Mouse (Mus musculus): ENCODE measurements around the gene Gtf3a.
"Not testable (repeated sequence)": the region's sequence is repeated elsewhere in the genome, so short reads cannot be mapped to it uniquely, and the experiment has no call there.

Gtf3a gene

DNA sequence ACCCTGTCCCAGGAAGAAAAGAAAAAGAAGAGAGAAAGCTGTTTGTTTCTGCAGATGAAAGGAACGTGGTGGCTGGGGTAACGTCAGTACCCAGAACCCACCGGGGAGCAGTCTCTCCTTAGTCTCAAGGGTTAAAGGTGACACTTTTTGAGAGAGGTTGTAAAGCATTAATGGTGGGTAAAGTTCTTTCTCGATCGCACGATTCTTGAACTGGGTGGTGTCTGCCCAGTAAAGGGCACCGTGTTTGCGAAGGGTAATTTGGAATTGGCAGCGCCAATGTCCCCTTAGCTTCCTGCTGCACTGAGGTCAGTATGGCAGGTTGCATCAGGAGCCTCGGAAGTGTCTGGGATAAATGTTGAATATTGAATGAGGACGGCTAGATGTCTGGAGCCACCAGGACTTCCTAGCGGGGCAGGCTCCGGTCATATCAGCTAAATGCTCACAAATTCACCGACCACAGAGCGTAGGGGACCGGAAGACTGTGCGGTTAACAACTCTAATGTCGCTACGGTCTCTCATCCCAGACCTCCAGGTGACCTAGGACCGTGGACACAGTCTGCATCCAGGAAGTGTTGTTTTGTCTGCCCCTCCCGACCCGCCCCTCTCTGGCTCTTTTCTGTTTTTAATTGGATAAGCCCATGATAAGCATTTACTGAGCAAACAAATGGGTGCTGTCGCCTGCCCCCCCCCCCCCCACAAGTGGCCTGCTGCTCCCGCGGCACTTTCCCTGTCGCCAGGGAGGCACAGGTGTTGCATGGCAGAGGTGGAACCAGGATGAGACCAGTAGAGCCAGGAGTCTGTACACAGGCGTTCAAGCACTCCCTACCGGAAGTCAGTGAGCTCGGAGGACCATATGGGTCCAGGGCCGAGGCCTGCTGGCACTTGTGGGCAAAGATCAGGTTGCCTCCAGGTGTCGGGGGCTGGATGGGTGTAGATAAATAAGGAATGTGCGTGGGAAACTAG is 10.6 kb upstream of the Gtf3a start:
- no peak for DNase-seq (ENCODE audit: low spot score)

DNA sequence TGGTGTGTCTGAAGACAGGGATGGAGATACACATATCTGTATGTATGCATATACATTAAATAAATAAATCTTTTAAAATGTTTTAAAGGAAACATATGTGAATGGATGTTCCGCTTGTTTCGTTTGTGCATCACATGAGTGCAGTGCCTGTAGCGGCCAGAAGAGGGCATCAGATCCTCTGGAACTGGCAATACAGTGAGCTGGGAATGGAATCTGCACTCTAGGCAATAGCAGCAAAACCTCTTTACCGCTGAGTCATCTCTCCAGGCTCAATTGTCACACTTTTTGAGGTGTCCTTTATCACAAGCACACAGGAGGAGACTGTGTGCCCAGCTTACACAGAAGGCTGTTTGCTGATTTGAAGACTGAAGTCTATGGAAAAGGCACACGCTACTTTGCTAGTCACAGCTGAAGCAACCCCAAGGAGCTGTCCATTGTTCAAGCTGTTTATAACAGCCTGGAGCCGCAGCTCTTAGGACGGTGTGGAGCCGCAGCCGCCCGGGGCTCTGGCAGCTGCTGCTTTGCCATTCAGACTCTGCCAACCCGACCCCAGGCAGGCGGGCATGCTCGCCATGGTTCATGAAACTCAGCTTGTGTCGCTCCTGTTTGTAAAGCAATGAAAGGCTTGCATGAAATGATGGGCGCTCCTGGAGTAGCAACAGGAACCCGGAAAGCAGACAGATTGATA is 9.2 kb upstream of the Gtf3a start:
- DNase-seq (ENCODE audit: low spot score): no peak

DNA sequence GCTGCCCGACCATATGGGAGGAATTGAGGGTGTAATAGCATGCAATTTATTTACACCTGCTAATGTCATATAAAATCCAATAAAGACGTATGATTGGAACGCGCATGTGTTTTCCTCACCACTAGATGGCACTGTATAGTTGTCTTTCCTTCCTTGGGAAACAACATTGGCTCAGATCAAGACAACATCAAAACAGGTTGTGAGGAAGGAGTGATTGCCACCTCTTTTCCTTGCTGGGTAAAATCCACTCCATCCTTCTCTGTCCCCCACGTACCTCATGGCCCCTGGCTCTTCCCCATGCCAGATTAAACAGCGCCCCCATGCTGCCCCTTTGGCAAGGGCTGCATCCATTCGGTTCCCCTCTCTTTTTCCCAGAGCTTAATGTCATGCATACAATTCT is 8.2 kb upstream of the Gtf3a start:
- DNase-seq (ENCODE audit: low spot score): no peak

DNA sequence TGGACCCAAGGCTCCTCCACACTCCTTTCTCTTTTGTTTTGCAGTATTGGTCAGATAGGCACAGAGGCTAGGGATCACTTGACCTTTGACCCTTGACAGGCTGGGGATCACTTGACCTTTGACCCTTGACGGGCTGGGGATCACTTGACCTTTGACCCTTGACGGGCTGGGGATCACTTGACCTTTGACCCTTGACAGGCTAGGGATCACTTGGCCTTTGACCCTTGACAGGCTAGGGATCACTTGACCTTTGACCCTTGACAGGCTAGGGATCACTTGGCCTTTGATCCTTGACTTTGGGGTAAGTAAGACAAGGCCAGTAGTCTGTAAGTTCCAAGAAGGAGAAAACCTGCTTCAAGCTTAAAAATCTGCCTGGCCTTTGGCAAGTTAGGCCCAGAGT is 6.5 kb upstream of the Gtf3a start:
- DNase-seq (ENCODE audit: low spot score): not testable (repeated sequence)

DNA sequence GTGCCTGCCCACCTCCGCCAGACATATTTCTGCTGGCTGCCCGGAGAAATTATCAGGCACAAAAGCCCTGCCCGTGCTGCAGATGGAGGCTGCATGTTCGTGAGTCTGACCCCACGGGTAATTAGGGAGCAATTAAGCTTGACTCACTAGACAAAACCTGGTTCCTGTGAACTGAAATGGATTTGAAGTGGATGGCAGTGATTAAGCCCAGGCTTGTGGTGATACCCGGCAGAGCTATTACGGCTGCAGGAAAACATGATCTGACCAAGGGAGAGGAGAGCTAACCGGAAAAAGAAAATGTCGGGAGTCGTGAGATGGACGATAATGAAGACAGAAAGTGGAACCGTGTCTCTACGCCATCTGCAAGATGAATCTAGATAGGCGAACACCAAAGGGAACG is 5.5 kb upstream of the Gtf3a start:
- DNase-seq (ENCODE audit: low spot score): no peak

DNA sequence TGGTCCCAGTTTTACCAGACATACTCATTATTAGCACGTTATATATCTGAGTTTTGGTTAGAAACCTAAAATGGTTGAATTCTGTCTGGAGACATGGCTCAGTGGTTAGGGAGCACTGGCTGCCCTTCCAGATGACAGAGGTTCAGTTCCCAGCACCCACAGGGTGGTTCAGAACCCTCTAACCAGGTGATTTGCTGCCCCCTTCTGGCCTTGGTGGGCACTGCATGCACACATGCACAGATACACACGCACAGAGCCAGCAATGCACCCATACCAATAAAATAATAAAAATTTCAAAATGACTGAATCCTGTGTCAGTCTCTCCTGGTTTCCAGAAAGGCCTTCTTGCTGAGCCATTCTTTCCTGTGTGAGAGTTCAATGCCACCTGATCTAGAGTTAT is 3.9 kb upstream of the Gtf3a start:
- no peak for DNase-seq (ENCODE audit: low spot score)

DNA sequence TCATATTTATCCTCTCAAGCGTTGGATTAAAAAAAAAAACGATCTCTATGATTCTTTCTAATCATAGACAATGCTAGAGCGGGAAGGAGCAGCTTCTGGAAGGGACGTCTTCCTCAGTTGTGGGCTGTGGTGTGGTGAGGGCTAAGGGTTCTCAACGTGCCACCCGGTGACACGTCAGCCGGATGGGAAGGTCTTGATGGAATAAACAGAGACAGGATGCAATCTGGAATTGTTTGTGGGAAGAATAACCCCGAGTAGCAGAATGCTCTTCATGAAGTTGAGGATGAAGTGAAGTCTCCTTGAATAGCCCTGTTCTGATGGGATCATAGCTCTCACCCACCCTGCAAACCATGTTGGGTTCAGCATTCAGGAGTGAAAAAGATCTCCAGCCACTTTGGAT is 1.8 kb upstream of the Gtf3a start:
- no peak for DNase-seq (ENCODE audit: low spot score)

DNA sequence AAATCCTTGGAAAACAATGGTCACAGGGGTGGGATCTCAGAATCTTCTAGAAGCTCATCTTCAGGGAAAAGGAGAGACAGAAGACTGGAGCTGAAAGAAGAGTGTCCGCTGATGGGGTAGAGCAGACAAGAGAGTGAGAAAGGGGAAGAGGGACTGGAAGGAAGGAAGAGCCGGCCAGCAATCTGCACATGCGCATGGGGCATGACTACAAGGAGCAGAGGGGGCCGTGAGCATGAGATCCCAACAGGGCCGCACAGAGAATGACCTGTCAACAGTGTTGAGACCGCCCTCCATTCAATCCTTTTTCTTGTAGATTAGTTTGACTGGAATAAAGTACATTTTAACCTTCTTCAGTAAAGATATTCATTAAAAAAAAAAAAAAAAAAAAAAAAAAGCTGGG is 960 bp upstream of the Gtf3a start:
- no peak for DNase-seq (ENCODE audit: low spot score)

DNA sequence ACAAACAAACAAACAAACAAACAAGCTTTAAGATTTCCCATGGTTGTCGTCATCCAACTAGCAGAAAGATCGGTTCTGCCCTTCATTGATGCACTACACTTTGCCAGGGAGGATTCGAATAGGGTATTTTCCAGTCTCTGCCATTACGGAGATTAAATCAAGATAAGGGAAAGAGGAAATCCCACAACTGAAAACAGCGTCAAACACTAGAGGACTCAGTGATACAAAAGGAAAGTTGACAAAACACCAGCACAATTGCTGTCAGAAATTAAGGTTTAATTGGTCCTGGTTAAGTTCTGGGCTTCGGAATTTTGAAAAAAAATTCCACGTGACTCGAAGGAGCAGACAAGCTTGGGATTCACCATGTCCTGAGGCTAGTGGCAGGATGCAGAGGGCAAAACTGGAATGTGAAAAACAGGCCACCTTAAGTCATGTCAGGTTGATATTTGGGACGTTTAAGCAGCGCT is 383 bp upstream of the Gtf3a start:
- no peak for DNase-seq (ENCODE audit: low spot score)

DNA sequence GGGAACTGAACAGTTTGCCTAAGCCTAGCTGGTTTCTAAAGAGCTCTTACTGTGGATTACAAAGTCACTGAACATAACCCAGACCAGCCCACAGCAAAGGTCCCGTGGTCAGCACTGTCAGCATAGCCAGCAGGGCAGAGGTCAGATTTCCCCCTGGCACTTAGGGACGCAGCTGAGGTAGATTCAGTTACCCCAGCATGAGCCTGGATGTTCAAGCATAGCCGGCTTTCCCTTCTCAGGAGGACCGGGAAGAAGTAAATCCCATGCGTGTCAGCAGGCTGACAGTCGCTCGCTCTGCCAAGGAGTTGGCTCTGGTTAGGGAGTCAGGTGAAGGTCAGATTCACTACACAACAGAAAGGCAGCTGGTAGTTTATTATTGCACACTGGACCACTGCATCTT is 6.1 kb downstream of the Gtf3a start:
- no peak for DNase-seq (ENCODE audit: low spot score)

DNA sequence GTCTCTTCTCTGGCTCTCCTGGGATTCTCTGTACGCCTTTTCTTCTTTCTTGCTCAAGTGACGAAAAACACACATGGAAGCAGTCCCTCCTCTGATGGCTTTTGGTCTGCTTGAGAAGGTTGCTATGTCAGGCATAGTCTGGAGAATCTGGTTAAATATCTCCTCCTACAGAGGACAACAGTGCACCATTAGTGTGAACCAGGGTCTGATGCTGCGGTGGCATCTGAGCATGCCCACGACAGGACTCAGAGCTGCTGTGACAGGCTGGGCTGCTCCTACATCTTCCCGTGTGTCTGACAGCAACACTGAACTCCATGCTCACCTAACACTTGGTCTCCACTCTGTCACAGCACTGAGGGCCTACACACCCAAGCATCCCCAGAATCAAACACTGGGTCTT is 7.2 kb downstream of the Gtf3a start:
- DNase-seq (ENCODE audit: low spot score): no peak

DNA sequence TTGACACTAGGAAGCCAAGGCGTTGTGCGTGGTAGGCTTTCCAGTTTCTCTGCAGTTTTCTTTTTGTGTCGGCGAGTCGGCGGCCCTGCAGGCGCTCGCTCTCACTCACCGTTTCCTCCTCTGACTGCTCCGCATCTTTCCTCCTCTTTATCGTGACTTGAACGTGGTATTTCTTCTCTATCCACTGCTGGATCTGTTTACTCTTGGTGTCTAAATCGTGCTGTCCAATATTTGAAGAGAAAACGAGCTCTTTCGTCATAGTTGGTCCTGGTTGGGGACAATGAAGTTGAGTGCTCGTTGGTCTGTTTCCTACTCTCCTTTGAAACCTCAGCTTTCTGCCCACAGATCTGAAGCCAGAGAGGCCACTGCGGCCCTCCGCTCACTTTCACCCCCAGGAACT is 8.2 kb downstream of the Gtf3a start:
- DNase-seq (ENCODE audit: low spot score): no peak

DNA sequence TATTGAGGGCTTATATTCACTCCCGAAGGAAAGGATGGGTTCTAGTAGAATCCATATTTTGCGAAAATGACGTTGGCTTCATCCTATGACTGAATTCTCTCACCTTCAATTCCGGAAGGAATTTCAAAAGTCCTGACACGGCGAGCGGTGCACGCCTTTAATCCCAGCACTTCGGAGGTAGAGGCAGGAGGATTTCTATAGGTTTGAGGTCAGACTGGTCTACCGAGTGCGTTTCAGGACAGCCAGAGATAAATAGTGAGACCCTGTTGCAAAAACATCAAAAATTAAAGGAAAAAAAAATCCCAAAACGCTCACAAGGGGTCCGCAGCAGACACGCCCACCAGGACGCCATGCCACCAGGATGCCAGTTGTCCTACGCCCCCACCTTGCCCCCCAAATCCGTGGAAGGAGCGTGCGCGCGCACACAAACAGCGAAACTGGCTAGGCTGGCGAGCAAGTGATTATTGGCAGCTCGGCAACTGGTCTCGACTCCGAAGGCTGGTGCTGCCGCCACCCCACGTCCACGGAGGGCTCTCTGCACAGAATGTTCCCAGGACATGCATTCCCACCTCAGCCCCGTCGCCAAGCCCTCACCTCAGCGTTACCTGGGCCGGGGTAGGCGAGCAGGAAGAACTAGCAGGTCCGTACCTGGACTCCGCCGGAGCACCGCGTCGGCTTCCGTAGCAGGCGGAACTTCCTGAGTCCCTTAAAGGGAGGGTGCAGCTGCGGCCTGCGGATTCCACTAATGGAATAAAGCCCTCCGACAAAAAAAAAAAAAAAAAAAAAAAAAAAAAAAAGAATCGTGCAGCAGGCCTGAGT is 14.9 kb downstream of the Gtf3a start, which contains the start of gene Mtif3:
TSS of gene Mtif3 (minus strand) at position 683 of the 819 bp plus-strand sequence.
- DNase-seq (ENCODE audit: low spot score): peak; percentile 62

DNA sequence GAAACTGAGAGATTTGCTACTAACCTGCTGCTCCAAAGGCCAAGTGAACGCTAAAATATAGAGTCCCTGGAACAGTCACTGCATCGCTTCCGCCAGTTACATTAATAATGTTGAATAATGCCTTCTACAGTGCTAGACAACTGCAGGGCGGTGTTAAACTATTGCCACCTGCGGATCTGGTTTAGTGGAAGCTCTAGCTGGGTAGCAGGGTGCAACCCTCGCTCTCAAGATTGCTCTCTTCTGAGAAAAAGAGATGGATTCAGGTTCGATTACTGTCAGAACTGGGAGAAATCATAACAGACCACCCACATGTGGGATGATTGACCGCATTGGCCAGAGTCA is 15.5 kb downstream of the Gtf3a start:
- no peak for DNase-seq (ENCODE audit: low spot score)

DNA sequence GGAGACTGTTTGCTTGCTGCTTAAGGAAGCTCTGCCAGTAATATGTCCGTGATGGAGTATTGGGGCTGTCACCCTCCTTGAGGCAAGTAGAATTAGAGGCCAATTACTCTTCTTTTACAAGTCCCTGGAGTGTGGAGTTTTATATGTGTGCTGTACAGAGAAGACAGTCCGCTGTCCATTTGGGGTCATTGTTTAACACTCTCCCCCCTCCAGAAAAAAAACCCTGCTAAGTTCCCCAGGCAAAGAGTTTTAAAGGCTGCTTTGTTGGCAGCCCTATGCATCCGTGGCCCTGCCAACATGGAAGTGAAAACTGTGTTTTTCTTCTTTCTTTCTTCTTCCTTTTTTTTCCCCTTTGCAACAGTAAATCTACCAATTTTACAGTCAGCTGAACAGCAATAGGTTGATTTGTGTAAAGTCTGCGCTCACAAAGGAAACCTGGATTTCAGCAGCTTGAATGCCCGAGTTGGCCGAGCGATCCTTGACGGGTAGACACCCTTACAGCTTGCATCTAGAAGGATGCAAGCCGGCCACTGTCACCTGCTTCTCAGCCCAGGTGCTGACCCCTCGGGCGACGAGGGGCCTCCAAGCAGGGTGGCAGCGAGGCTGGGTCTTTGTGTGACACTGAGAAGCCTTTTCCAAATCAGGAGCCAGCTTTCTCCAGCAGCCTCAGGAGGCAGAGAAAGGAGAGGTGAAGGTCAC is 20.4 kb downstream of the Gtf3a start:
- DNase-seq (ENCODE audit: low spot score): no peak

DNA sequence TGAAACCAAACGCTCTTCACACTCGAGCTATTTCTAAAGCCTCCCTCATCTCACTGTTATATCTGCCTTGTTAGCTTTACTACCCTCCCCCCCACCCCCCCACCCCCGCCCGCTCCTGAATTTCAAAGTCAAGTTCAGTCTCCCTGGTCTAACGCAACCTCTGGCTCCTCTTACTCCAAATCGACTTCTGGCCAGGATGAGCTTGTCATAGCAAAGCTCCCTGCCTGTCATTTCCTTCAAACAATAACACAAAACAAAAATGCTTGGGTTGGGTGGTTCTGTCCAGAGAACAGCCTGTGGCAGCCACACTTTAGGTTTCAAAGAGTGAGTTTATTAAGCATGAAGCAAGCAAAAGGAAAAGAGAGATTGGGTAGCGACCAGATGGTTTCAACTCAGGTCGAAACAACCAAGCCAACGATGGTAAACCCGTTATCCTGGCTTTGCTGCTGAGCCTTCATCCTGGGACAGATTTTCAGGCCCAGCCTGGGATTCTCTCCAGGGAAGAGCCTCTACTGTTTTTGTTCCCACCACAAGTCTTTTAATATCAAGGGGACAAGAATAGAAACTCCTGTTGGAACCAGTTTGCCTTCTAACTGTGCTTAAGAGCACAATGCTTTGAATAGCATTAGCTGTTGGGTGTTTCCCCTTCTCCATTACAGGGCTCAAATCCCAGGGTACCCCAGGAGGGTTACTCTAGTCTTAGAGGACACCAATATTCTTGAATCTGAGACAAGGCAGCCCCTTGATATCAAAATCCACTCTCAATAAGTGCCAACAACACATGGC is 23.5 kb downstream of the Gtf3a start:
- no peak for DNase-seq (ENCODE audit: low spot score)

DNA sequence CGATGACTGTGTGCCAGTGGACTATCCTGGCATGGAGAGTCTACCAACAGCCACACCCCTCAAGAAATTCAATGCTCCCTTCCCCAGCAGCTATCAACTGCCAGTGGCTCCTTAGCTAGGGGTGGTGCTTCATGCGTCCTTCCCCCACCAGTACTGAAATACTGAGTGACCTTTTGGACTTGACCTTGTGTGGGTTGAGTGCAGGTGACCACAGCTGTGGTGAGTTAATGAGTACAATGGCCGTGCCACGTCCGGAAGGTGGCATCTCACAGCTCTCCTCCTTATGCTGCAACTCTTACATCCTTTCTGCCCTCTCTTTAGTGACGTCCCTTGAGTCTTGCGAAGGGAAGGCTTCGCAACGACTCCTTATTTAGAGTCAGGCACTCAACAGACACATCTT is 24.9 kb downstream of the Gtf3a start:
- no peak for DNase-seq (ENCODE audit: low spot score)

DNA sequence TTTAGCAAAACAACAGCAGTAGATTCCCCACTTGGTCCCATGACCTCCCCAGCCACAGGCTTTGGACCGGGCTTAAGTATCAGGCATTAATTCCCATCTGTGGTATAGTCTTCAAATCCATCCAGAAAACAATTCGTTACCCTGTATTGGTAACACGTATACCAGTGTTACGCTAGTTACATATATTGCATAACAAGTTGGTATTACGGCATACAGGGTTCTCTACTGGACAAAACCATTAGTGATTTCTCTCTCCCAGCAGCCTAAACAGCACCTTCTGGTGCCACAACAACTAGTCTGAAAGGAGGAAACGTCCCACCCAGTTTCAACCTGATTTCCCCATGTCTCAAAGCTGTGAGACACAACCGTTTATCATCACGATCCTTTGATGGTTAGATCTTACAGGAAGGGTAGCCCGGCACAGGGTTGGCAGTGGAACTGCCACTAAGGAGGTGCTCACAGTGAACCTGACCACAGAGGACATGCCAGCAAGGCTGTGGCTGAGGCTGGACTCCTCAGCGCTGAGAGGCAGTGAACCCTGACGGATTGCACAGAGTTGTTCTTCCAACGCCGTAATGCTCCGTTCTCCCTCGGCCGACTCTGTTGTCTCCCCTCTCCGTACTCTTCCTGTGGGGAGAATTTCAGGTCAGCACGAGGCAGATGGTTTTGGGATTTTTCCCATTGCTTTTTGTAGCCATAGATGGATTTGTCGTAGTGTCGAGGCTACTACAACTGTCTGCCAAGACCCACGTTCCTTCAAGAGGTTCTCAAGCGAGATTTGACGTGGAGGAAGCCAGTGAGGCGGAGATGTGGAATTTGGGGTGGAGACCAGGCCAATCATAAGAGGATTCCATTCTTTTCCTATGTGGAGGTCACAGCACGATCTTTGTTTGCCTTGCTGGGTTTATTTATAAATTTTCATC is 25.7 kb downstream of the Gtf3a start:
- no peak for DNase-seq (ENCODE audit: low spot score)

DNA sequence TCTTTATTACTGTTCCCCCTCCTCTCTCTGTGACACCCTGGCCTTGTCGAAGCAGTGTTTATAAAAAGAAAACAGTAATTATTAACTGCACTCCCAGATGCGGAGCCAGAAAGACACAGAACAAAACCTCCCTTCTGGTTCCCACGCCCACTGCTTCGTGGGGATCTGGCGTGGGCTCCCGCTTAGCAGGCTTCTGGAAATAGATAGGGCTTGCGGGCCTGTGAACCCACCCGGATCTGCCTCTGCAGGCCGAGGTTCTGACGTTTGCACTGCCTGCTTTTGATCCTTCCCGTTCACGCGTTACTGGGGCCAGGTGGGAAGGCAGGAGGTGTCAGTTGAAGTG is 26.3 kb downstream of the Gtf3a start:
- DNase-seq (ENCODE audit: low spot score): no peak

DNA sequence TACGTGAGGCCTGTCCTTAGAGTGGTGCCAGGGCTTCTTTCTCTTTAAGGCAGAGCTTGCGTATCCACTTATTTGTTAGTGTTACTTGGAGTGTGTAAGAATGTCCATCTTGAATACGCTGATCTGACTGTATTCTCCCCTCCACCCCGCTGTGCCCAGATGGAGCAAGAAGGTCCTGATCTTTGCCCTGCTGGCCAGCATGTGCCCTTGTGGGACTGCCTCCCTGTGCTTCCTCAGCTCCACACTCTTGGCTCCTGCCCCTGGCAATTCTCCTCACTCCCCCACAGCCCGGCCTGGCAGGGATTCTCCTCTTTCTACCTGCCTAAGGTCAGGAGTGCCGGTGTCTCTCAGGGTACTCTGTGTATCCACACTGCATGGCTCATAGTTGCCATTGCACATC is 32.9 kb downstream of the Gtf3a start:
- DNase-seq (ENCODE audit: low spot score): no peak
